Mouse (Mus musculus): ENCODE results near the gene Lnpep.
"Not testable (repeated sequence)": the region's sequence is repeated elsewhere in the genome, so short reads cannot be mapped to it uniquely, and the experiment has no call there.

Gene Lnpep

DNA sequence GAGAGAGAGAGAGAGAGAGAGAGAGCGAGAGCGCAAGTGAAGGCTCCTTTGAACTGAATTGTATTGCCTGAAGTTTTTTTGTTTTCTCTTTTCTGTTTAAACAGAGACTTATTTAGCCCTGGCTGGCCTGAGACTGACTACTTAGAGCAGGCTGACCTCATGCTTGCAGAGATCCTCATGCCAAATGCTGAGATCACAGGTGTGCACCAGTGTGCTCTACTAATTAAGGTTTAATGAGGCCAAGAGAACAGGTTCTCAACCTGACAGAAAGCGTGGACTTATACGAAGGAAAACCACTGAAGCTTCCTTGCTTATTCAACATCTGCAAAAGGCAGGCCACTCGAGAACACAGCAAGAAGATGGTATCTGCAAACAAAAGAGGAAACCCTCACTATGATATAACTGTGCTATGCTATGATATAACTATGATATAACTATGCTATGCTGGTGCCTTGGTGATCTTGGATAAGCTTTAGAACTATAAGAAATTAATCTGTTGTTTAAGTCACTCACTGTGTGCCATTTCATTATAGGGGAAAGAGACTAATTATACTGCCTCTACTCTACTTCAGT is 16.3 kb downstream of the Lnpep start:
- DNase-seq (ENCODE audit: low spot score) = no peak

- no peak for DNase-seq (ENCODE audit: low spot score)
These were observed 20.3 kb downstream of the Lnpep start for GRCm38 (mm10) chr17:17604554-17604953.

- no peak for DNase-seq (ENCODE audit: low spot score)
These were observed 21.2 kb downstream of the Lnpep start for GRCm38 (mm10) chr17:17603609-17604008.

- DNase-seq (ENCODE audit: low spot score) = no peak
These were observed 22.1 kb downstream of the Lnpep start for GRCm38 (mm10) chr17:17602786-17603185.

DNA sequence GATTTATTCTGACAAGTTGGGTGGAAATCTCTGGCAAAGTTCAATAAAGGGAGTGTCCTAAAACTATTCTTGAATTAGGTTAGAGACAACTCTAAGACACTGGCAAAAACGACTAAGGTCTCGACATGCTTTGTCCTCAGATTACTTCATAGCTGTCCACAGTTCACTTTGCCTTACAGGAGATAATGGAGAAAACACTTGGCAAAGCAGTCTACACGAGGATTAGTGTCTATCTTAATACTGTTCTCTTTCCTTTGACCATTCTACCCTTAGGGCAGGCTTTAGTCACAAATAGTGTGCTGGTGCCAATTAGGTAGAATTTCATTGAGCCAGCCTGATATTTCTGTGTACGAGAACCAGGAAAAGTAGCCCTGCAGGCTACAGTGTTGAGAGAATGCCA is 22.5 kb downstream of the Lnpep start:
- no peak for DNase-seq (ENCODE audit: low spot score)

DNA sequence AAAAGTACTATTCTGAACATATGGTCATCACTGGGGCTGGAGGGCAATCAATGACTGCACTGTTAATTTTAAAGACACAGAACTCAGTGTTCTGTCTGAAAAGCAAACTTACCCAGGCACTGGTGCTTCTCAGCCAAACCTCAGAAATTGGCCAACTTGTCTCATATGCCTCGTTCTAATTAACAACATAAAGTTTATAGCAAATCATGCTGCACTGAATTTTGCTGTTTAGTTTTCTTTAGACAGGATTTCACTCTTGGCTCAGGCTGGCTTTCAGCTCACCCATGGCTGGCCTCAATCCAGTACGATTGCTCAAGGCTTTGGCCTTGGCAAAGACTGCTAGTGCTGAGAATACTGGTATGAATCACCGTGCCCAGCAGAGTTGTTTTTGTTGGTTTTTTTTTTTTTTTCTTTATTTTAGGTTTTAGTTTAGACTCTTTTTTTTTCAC is 24.0 kb downstream of the Lnpep start:
- DNase-seq (ENCODE audit: low spot score) = peak; percentile 90

GRCm38 (mm10) chr17:17600001-17600400 is 24.8 kb downstream of the Lnpep start:
- peak; percentile 33 for DNase-seq (ENCODE audit: low spot score)

DNA sequence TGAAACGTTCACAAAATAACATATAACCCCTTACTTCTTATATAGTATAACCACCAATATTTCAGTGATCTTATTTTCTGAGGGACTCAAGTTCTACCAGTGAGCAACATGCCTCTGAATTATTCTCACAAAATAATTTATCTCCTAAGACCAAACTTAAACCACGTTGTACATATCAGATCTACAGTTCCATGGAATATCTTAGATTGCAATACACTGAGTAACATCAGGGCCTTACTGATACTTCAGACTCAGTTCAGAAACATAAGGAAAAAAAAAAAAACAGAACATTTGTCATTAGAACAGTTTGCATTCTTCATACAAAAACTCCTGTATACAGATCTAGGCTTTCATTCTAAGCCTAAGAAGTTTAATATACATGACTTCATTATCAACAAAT is 26.5 kb downstream of the Lnpep start:
- no peak for DNase-seq (ENCODE audit: low spot score)

- DNase-seq (ENCODE audit: low spot score) = peak; percentile 16
These were observed 31.9 kb downstream of the Lnpep start for GRCm38 (mm10) chr17:17592926-17593325.

- DNase-seq (ENCODE audit: low spot score) = peak; percentile 34
These were observed 37.4 kb downstream of the Lnpep start for GRCm38 (mm10) chr17:17587333-17588047.

- DNase-seq (ENCODE audit: low spot score) = no peak
These were observed 39.7 kb downstream of the Lnpep start for GRCm38 (mm10) chr17:17585115-17585514.

DNA sequence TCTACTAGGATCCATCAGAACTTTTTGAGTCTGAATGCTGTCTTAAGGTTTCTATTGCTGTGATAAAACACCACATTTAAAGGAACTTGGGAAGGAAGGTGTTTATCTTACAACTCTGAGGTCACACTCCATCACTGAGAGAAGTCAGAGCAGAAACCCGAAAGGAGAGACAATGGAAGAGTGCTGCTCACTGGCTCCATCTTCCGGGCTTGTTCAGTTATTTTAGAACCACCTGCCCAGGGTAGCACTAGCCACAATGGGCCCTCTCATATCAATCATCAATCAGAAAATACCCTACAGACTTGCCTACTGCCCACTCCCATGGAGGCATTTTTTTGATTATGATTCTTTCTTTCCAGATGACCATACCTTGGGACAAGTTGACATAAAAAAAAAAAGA is 41.0 kb downstream of the Lnpep start:
- DNase-seq (ENCODE audit: low spot score) = no peak

GRCm38 (mm10) chr17:17581234-17581633 is 43.6 kb downstream of the Lnpep start:
- no peak for DNase-seq (ENCODE audit: low spot score)

DNA sequence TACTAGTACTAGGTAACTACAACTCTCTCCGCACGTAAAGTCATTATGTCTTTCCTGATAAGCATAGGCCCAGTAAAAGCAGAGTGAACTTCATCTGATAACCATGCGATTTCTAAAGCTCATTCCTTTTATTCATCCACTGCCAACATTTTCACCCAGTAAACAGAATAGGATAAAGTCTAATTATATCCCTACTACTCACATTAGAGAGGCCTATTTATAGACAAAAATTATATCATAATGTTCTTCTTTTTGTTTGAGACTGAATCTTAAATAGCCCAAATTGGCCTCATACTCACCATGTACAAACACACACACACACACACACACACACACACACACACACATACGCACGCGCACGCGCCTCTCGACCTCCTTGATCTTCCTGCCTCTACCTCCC is 48.5 kb downstream of the Lnpep start:
- no peak for DNase-seq (ENCODE audit: low spot score)

DNA sequence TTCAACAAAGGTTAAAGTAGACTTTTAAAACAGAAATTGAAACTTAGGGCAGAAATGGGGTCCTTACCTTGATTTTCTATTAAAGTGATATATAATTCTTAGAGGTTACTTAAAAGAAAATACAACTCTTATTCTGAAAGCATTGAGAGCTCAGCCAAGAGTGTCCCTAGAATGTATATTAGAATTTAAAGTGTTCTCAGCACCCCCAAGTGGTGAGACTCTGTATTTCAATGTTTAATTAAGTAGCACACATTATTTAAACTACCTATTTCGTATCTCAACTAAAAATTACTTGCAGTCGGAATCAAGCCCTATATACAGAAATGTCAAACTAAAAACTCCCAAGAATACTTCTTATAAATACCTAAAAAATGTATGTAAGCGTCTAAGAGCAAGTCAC is 57.8 kb downstream of the Lnpep start:
- peak; percentile 47 for DNase-seq (ENCODE audit: low spot score)

DNA sequence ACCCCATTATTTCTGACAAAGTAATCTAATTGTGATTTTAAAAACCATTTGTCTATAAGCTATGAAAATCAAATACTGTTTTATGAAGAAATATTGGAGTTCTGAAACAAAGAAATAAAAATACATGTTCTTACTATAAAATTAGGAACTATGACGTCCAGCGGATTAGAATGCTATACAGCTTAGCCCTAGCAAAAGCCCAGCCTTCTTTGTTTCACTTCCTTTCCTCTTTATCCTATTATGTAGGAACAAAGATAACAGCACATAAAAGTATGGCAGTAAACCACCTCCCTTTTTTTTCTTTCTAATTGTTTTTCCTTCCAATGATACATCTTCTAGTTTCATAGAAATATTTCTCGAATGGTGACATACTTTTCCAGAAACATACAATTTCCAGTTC is 75.9 kb downstream of the Lnpep start:
- no peak for DNase-seq (ENCODE audit: low spot score)

DNA sequence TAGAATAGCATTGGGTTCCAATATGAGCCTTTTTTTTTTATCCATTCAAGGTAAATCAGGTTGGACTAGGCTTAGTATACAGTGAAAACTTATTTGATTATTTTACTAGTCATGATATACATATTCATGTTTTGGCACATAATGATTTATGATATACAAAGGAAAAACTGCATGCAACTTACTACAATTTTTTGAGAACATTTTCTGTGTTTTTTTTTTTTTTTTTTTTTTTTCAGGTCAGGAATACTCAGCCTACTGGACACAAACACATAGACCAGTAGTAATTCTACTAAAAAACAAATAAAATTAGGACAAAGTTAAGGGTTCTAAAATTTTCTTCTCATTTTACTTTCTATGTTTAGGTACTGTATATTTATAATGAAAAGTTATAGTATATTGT is 93.5 kb downstream of the Lnpep start:
- no peak for DNase-seq (ENCODE audit: low spot score)

DNA sequence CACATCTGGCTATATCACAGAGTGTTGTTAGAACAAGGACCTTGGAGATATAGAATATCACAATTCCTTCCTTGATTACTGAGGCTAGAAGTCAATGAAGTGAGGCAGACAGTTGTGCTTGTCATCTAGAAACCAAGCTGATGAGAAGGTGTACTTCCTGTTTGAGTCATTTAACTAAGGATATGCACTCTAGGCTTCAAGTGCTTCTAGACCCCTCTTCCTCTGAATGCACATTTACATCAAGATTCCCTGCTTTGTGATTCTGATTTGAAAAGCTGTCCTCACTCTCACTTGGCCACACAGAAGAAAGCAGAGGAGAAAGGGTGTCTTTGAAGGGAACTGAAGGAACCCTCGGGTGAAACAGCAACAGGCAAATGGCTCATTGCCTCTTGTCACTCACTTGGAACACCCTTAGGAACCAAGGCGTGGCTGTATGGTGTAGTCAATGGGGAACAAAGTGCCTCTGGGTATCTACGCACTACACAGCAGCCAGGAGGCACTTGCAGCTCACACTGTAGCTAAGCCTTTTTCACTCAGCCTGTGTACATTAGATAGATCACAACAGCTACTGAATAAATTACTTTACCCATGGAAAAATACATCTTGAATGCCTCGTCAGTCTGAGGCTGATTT is 108.3 kb downstream of the Lnpep start:
- no peak for DNase-seq (ENCODE audit: low spot score)

- DNase-seq (ENCODE audit: low spot score) = no peak
These were observed 118.2 kb downstream of the Lnpep start for GRCm38 (mm10) chr17:17506677-17507076.

DNA sequence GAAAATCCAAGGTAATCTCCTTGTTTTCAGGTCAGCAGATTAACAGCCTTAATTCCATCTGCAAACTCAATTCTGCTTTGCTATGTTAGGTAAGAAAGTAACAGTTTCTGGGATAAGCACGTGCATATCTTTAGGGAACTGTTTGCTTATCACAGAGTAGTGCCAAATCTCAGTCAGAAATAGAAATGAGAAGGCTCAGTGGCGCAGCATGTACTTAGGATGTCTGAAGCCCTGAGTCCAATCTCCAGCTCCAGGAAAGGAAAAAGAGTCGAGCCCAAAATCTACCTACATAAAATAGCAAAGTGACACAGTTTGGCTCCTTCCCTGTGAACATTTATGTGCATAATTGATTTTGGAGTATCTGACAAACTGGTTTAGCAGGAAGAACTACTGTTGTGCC is 125.6 kb downstream of the Lnpep start:
- DNase-seq (ENCODE audit: low spot score) = no peak

GRCm38 (mm10) chr17:17498848-17499247 is 126.0 kb downstream of the Lnpep start:
- no peak for DNase-seq (ENCODE audit: low spot score)

DNA sequence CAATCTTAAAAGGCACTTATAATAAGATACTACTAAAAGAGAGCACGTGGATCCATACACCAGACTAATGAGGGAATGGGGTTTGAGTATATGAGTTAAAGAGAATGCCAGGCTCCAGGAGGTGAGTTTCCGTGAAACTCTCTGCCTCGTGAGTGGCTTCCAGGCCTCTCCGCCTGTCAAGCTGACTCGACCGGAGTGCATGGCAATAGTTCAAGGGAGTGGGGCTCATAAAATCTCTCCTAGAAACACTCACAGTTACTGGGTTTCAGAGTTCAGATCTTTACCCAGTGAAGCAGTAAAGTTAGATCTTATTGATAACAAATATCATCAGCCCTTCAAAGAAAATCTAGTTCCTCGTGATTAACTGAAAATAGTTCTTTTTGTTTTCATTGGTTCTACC is 128.1 kb downstream of the Lnpep start:
- DNase-seq (ENCODE audit: low spot score) = no peak

DNA sequence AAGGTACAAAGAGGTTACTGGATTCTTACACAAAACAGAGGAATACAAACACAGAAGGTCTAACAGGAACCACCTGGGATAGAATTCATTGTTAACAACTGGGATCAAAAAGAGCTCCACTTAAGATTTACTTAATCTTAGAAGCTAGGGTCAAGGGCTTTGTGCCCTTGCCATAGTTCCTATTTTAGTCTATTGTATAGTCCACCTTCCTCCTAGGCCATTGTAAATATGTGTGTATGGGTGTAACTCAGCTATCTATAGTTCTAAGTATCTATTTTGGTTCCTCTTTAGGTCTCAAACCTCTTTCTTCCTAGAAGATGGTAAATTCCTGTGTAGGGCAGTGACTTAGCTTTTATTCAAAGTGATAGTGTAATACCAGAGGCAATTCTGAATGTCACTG is 128.6 kb downstream of the Lnpep start:
- DNase-seq (ENCODE audit: low spot score) = not testable (repeated sequence)

DNA sequence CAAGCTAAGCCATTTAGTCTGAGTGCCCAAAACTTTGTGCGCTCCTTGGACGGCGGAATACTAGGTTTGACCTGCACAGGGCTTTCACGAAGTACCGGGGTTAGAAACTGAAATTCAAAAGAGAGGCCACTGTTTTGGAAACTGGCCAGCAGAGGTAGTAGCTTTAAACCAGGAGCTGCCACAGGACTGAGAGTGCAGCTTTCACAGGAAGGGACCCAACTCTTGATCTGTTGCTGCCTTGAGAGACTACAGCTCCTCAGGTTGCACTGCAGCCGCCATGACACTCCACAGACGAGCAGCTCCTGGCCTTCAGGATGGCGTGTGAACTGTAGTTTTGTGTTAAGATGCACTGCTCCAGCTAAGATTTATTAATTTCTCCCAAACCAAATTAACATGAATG is 132.7 kb downstream of the Lnpep start:
- no peak for DNase-seq (ENCODE audit: low spot score)
